ENCODE assay signal across 12 mouse cellular contexts in genomic region chr11:68146456-68146851, GRCm38 (mm10).
DNase-seq lines count a peak whose midpoint lies in the region; ATAC-seq and TF ChIP-seq lines count a peak whose summit lies in the region.
"Had no signal": no experiment of that assay in that cellular context is flagged by ENCODE, and none has a peak within 500 bp of the region (broad histone marks: within the 10 kb centered on the region; RNA-seq: fewer than 3 reads in every experiment).

No protein-coding gene starts in this region.

- 18% methylated on average over 4 of the region's 4 CpGs for WGBS in hindbrain, embryonic 11.5 days
- 8% methylated on average over 4 of the region's 4 CpGs for WGBS in midbrain, embryonic 13.5 days

- peak overlapping the region; percentile 86 for H3K27ac ChIP-seq in hindbrain, embryonic 11.5 days (ENCODE audit: low read depth, low read length)
- H3K27ac ChIP-seq in midbrain, embryonic 13.5 days = peak overlapping the region; percentile 85
- H3K27ac ChIP-seq in gastrocnemius, adult 2 months = no peak overlapping the region

- H3K36me3 ChIP-seq in hindbrain, embryonic 11.5 days (ENCODE audit: control insufficient read depth, insufficient read depth, low read length) = no peaks in the 10 kb centered on the region
- H3K36me3 ChIP-seq in midbrain, embryonic 13.5 days = no peaks in the 10 kb centered on the region

- H3K27me3 ChIP-seq in hindbrain, embryonic 11.5 days (ENCODE audit: control insufficient read depth, insufficient read depth, low read length) = no peaks in the 10 kb centered on the region
- H3K27me3 ChIP-seq in midbrain, embryonic 13.5 days = peaks cover 27% of the 10 kb centered on the region

- TF ChIP-seq CTCF in gastrocnemius, adult 2 months (IDR thresholded peaks at IDR 0.05) = no peak

- intact Hi-C loops in gastrocnemius, adult 2 months (cut with DNase I) = no loop called here

- no peak overlapping the region for H3K4me3 ChIP-seq in hindbrain, embryonic 11.5 days (ENCODE audit: low read depth, low read length)
- H3K4me3 ChIP-seq in midbrain, embryonic 13.5 days (replicated peaks) = no peak overlapping the region
- H3K4me3 ChIP-seq in gastrocnemius, adult 2 months = no peak overlapping the region
- H3K4me3 ChIP-seq: myocyte had no signal

- peak overlapping the region; percentile 19 for H3K9ac ChIP-seq in hindbrain, embryonic 11.5 days (ENCODE audit: low read depth, low read length)
- peak overlapping the region; percentile 28; the same call in 1 of the 2 replicates for H3K9ac ChIP-seq in midbrain, embryonic 13.5 days (replicated peaks)

- H3K4me2 ChIP-seq in hindbrain, embryonic 11.5 days (replicated peaks; ENCODE audit: low read depth, low read length) = no peak overlapping the region
- peak overlapping the region; percentile 28; the same call in 1 of the 2 replicates for H3K4me2 ChIP-seq in midbrain, embryonic 13.5 days (replicated peaks)

- DNase-seq in Muller cell, postnatal 12 days (ENCODE audit: inconsistent ontology term) = peak; percentile 21
- DNase-seq in embryo, embryonic 11 days = peak; percentile 60
- peak; percentile 49 for DNase-seq in hindbrain, embryonic 11.5 days (ENCODE audit: low spot score)
- no peak for DNase-seq in gastrocnemius, adult 2 months
- no peak for DNase-seq in urinary bladder, postnatal 4 days (ENCODE audit: low spot score in 2 of 2)
- DNase-seq in thymus, postnatal 4 days = no peak
- no peak for DNase-seq in thymus, postnatal 10 days (ENCODE audit: low spot score in 2 of 2)
- DNase-seq: cerebellum, adult 11 months; kidney, adult 8-10 months; lung, adult 18-20 months had no signal

- H3K9me3 ChIP-seq in hindbrain, embryonic 11.5 days (ENCODE audit: control insufficient read depth, low read length) = no peaks in the 10 kb centered on the region
- H3K9me3 ChIP-seq in midbrain, embryonic 13.5 days = no peaks in the 10 kb centered on the region

- H3K4me1 ChIP-seq in hindbrain, embryonic 11.5 days (replicated peaks; ENCODE audit: control insufficient read depth, insufficient read depth, low read length) = peaks cover 33% of the 10 kb centered on the region
- H3K4me1 ChIP-seq in midbrain, embryonic 13.5 days (replicated peaks) = peaks cover 73% of the 10 kb centered on the region

- peak; percentile 23 for ATAC-seq in hindbrain, embryonic 11.5 days (ENCODE audit: low FRiP score)
- peak; percentile 65 for ATAC-seq in midbrain, embryonic 13.5 days

Comparison
In these comparisons a context has a peak if more than half of its experiments do, and no peak if none do; other contexts are left out.
1. DNase-seq: peak in Muller cell, postnatal 12 days (single experiment), embryo, embryonic 11 days (single experiment) and hindbrain, embryonic 11.5 days (single experiment); none in gastrocnemius, adult 2 months (single experiment), urinary bladder, postnatal 4 days (0 of 2), thymus, postnatal 4 days (single experiment) and thymus, postnatal 10 days (0 of 2).